Mouse (Mus musculus): ENCODE data around the gene Best2. TPM values are rescaled to one million over a fixed set of nuclear protein-coding genes. Genes with fewer than 3 reads are reported as not detected.

Best2 gene
- polyA plus RNA-seq, 1 experiment, result 0.33 TPM

GRCm38 (mm10) chr8:85025098-85025932, 11.0 kb upstream of the Best2 start, which contains the start of gene Asna1:
Gene Asna1, minus strand, starts transcription at chr8:85025281.
- 1% methylated on average over 30 of the region's 30 CpGs for WGBS
- peak; percentile 92 for DNase-seq (ENCODE audit: low read depth, low spot score)

- DNase-seq (ENCODE audit: low read depth, low spot score), result no peak
- WGBS, result 91% methylated on average over 3 of the region's 3 CpGs
Measured at GRCm38 (mm10) chr8:85023846-85024245, 9.5 kb upstream of the Best2 start.

- DNase-seq (ENCODE audit: low read depth, low spot score), result no peak
- WGBS, result 92% methylated on average over 3 of the region's 3 CpGs
Measured at GRCm38 (mm10) chr8:85021514-85022055, 7.3 kb upstream of the Best2 start.

- 67% methylated on average over 5 of the region's 5 CpGs for WGBS
- no peak for DNase-seq (ENCODE audit: low read depth, low spot score)
Measured at GRCm38 (mm10) chr8:85017209-85017608, 2.9 kb upstream of the Best2 start.

GRCm38 (mm10) chr8:85016724-85017123, 2.4 kb upstream of the Best2 start:
- WGBS, result 39% methylated on average over 10 of the region's 10 CpGs

GRCm38 (mm10) chr8:85013230-85013840, 996 bp downstream of the Best2 start:
- 3% methylated on average over 25 of the region's 26 CpGs for WGBS
- no peak for DNase-seq (ENCODE audit: low read depth, low spot score)

More at GRCm38 (mm10) chr8:85016724-85017123, 2.4 kb upstream of the Best2 start:
- no peak for DNase-seq (ENCODE audit: low read depth, low spot score)

GRCm38 (mm10) chr8:85011242-85011641, 3.1 kb downstream of the Best2 start:
- WGBS, result 11% methylated on average over 28 of the region's 28 CpGs
- DNase-seq (ENCODE audit: low read depth, low spot score), result no peak

- WGBS, result 17% methylated on average over 25 of the region's 25 CpGs
- DNase-seq (ENCODE audit: low read depth, low spot score), result no peak
Measured at GRCm38 (mm10) chr8:85007686-85008085, 6.6 kb downstream of the Best2 start.

- WGBS, result 14% methylated on average over 19 of the region's 19 CpGs
- DNase-seq (ENCODE audit: low read depth, low spot score), result no peak
Measured at GRCm38 (mm10) chr8:84997649-84998295, 16.6 kb downstream of the Best2 start.

GRCm38 (mm10) chr8:84996978-84997377, 17.4 kb downstream of the Best2 start:
- DNase-seq (ENCODE audit: low read depth, low spot score), result no peak
- WGBS, result 94% methylated on average over 5 of the region's 5 CpGs

- WGBS, result 70% methylated on average over 25 of the region's 25 CpGs
Measured at GRCm38 (mm10) chr8:84995680-84996079, 18.7 kb downstream of the Best2 start.

GRCm38 (mm10) chr8:84994375-84994774, 20.0 kb downstream of the Best2 start:
- 91% methylated on average over 9 of the region's 9 CpGs for WGBS

More at GRCm38 (mm10) chr8:84995680-84996079, 18.7 kb downstream of the Best2 start:
- DNase-seq (ENCODE audit: low read depth, low spot score), result no peak

GRCm38 (mm10) chr8:84990836-84991235, 23.5 kb downstream of the Best2 start:
- 2% methylated on average over 15 of the region's 15 CpGs for WGBS
- no peak for DNase-seq (ENCODE audit: low read depth, low spot score)

More at GRCm38 (mm10) chr8:84994375-84994774, 20.0 kb downstream of the Best2 start:
- no peak for DNase-seq (ENCODE audit: low read depth, low spot score)

- DNase-seq (ENCODE audit: low read depth, low spot score), result peak; percentile 98
- 1% methylated on average over 28 of the region's 28 CpGs for WGBS
Measured at GRCm38 (mm10) chr8:84990349-84990748, 24.0 kb downstream of the Best2 start, which contains the start of gene Hook2. Gene Hook2, plus strand, starts transcription at chr8:84990603.

- no peak for DNase-seq (ENCODE audit: low read depth, low spot score)
- WGBS, result under 1% methylated on average over 15 of the region's 15 CpGs
Measured at GRCm38 (mm10) chr8:84989810-84990209, 24.5 kb downstream of the Best2 start.

- no peak for DNase-seq (ENCODE audit: low read depth, low spot score)
- WGBS, result 3% methylated on average over 15 of the region's 15 CpGs
Measured at GRCm38 (mm10) chr8:84989311-84989731, 25.0 kb downstream of the Best2 start.

GRCm38 (mm10) chr8:84987903-84988302, 26.4 kb downstream of the Best2 start:
- WGBS, result 74% methylated on average over 2 of the region's 2 CpGs
- DNase-seq (ENCODE audit: low read depth, low spot score), result no peak

- 72% methylated on average over 5 of the region's 5 CpGs for WGBS
- no peak for DNase-seq (ENCODE audit: low read depth, low spot score)
Measured at GRCm38 (mm10) chr8:84987388-84987787, 26.9 kb downstream of the Best2 start.

GRCm38 (mm10) chr8:84986379-84986945, 27.9 kb downstream of the Best2 start:
- DNase-seq (ENCODE audit: low read depth, low spot score), result no peak
- WGBS, result 24% methylated on average over 8 of the region's 8 CpGs

All from large intestine, adult 2 months (tissue).